Mouse (Mus musculus) embryonic facial prominence, embryonic 13.5 days (tissue): Measurements from ENCODE around the gene Lor. TPM values are rescaled to one million over a fixed set of nuclear protein-coding genes. Genes with fewer than 3 reads are reported as not detected.

ENCODE experiments used
- ATAC-seq: fragments of 200-750 bp; cut with Nextera tagmentation; 2 replicates; pipeline ENCODE4 v1.8.0; 2017; ENCODE audit warnings: low read depth; ENCODE audit not compliant: insufficient number of reproducible peaks, insufficient read depth, low FRiP score, low TSS enrichment
- H3K27ac ChIP-seq: fragments of 300-500 bp; sonication (generic); 2 replicates; pipeline ENCODE4 v1.5.1; 2015; ENCODE audit warnings: moderate library complexity, mild to moderate bottlenecking, inconsistent platforms
- H3K27me3 ChIP-seq: fragments of 300-500 bp; sonication (generic); 2 replicates; pipeline ENCODE4 v1.6.1; 2015; ENCODE audit warnings: mild to moderate bottlenecking, inconsistent platforms
- H3K36me3 ChIP-seq: fragments of 300-500 bp; sonication (generic); 2 replicates; pipeline ENCODE4 v1.6.1; 2015; ENCODE audit warnings: mild to moderate bottlenecking, inconsistent platforms
- H3K4me1 ChIP-seq: fragments of 300-500 bp; sonication (generic); 2 replicates; pipeline ENCODE4 v1.6.1; 2015; ENCODE audit warnings: inconsistent platforms
- H3K4me2 ChIP-seq: fragments of 300-500 bp; sonication (generic); 2 replicates; pipeline ENCODE4 v1.6.1; 2015; ENCODE audit warnings: moderate library complexity, mild to moderate bottlenecking, inconsistent platforms
- H3K4me3 ChIP-seq: fragments of 300-500 bp; sonication (generic); 2 replicates; pipeline ENCODE4 v1.5.1; 2015; ENCODE audit warnings: mild to moderate bottlenecking, inconsistent platforms
- H3K9ac ChIP-seq: fragments of 300-500 bp; sonication (generic); 2 replicates; pipeline ENCODE4 v1.6.1; 2015; ENCODE audit warnings: mild to moderate bottlenecking, inconsistent platforms
- H3K9me3 ChIP-seq: fragments of 300-500 bp; sonication (generic); 2 replicates; pipeline ENCODE4 v1.6.1; 2016; ENCODE audit warnings: inconsistent platforms
- WGBS: fragments of 180-500 bp; shearing (Covaris S2); methylation state at CpG from one replicate; pipeline ENCODE4 v1.1.7; 2015; ENCODE audit warnings: mixed read lengths; 5-methylcytosine and 5-hydroxymethylcytosine counted together
- polyA plus RNA-seq: library from polyadenylated mRNA; unstranded; fragments of >200 nt; fragmentation: Nextera tagmentation; extraction: Ambion mirVana; gene quantifications from 2 replicates; pipeline ENCODE4 v1.2.1, GENCODE M21; 2015

The Lor gene
- 0.96 and 1.9 TPM in 2 replicates for polyA plus RNA-seq

DNA sequence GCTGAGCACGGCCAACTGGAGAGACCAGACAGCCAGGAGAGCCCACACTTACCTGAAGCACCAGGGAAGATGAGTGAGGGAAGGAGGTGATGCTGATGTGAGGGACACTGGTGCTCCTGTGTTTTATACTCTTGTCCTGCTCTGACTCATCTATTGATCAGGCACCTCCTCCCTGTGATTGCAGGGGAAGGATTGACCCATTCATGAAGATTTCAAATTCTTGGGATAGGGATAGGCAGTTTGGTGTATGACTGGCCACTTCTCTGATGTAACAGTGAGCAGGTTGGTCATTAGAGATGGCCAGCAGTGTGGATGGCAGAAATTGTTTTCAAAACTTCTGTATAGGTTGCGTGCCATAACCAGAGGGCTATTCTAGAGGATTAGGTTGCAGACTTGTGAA lies at the start of gene Lor:
TSS of gene Lor (minus strand) at position 101 of the 400 bp plus-strand sequence.
- no peaks in the 10 kb centered on the region for H3K36me3 ChIP-seq
- H3K27me3 ChIP-seq = peaks cover 61% of the 10 kb centered on the region
- no peaks in the 10 kb centered on the region for H3K9me3 ChIP-seq
- peaks cover 9% of the 10 kb centered on the region; the same call in 1 of the 2 replicates for H3K4me1 ChIP-seq
- no peak within 1 kb of the TSS for H3K9ac ChIP-seq
- no peak within 1 kb of the TSS for H3K27ac ChIP-seq
- ATAC-seq = no peak
- peak within 1 kb of the TSS; percentile 70 for H3K4me3 ChIP-seq
- peak within 1 kb of the TSS; percentile 95 for H3K4me2 ChIP-seq
- 79% methylated on average over 2 of the region's 2 CpGs for whole genome bisulfite sequencing

DNA sequence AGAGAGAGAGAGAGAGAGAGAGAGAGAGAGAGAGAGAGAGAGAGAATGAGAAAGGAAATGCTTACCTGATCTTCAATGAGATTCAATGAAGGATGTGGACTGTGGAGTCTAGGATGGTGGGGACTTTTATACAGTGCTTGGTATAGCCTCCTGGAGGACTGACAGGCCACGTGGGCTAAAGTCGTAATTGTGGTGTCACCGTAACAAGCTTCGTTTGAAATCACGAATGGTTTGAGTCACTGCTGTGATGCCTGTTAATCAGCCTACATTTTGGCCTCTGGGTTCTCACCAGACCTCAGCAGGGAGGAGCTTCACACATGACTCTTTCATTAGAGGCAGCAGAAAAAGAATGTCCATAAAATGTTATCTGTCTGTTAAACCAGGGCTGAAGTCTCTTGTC lies 40.9 kb upstream of the Lor start, which contains the start of gene Prr9:
TSS of gene Prr9 (minus strand) at position 101 of the 400 bp plus-strand sequence.
- Histone ChIP-seq H3K9me3 (no peaks in the 10 kb centered on the region), H3K27me3 (no peaks in the 10 kb centered on the region), H3K4me1 (no peaks in the 10 kb centered on the region), H3K27ac (no peak within 1 kb of the TSS), H3K4me3 (no peak within 1 kb of the TSS), H3K9ac (no peak within 1 kb of the TSS), H3K36me3 (no peaks in the 10 kb centered on the region), H3K4me2 (no peak within 1 kb of the TSS)
- 71% methylated on average over 5 of the region's 5 CpGs for WGBS
- ATAC-seq = no peak

- no peak for ATAC-seq
- Histone ChIP-seq H3K27ac (no peak overlapping the region), H3K4me1 (no peaks in the 10 kb centered on the region), H3K9me3 (no peaks in the 10 kb centered on the region), H3K27me3 (no peaks in the 10 kb centered on the region), H3K36me3 (no peaks in the 10 kb centered on the region), H3K4me2 (no peak overlapping the region), H3K9ac (no peak overlapping the region), H3K4me3 (no peak overlapping the region)
- WGBS = 73% methylated on average over 3 of the region's 3 CpGs
Observed at GRCm38 (mm10) chr3:92120902-92121301, 38.0 kb upstream of the Lor start.

- Histone ChIP-seq H3K9me3 (no peaks in the 10 kb centered on the region), H3K27me3 (no peaks in the 10 kb centered on the region), H3K4me2 (no peak overlapping the region), H3K4me3 (no peak overlapping the region), H3K36me3 (no peaks in the 10 kb centered on the region), H3K9ac (no peak overlapping the region), H3K27ac (no peak overlapping the region), H3K4me1 (no peaks in the 10 kb centered on the region)
- ATAC-seq = no peak
- 33% methylated on average over 3 of the region's 3 CpGs for WGBS
Observed at GRCm38 (mm10) chr3:92117930-92118329, 35.0 kb upstream of the Lor start.

GRCm38 (mm10) chr3:92111526-92111925 lies 28.6 kb upstream of the Lor start:
- H3K9ac ChIP-seq = no peak overlapping the region
- H3K4me1 ChIP-seq = no peaks in the 10 kb centered on the region
- H3K36me3 ChIP-seq = no peaks in the 10 kb centered on the region
- no peak overlapping the region for H3K4me2 ChIP-seq
- H3K27ac ChIP-seq = no peak overlapping the region
- no peak for ATAC-seq
- no peak overlapping the region for H3K4me3 ChIP-seq
- H3K9me3 ChIP-seq = no peaks in the 10 kb centered on the region
- H3K27me3 ChIP-seq = no peaks in the 10 kb centered on the region

GRCm38 (mm10) chr3:92110790-92111189 lies 27.8 kb upstream of the Lor start:
- no peaks in the 10 kb centered on the region for H3K36me3 ChIP-seq
- H3K27me3 ChIP-seq = no peaks in the 10 kb centered on the region
- ATAC-seq = no peak
- H3K9me3 ChIP-seq = no peaks in the 10 kb centered on the region
- no peak overlapping the region for H3K27ac ChIP-seq
- no peaks in the 10 kb centered on the region for H3K4me1 ChIP-seq
- no peak overlapping the region for H3K4me3 ChIP-seq
- H3K4me2 ChIP-seq = no peak overlapping the region
- no peak overlapping the region for H3K9ac ChIP-seq

DNA sequence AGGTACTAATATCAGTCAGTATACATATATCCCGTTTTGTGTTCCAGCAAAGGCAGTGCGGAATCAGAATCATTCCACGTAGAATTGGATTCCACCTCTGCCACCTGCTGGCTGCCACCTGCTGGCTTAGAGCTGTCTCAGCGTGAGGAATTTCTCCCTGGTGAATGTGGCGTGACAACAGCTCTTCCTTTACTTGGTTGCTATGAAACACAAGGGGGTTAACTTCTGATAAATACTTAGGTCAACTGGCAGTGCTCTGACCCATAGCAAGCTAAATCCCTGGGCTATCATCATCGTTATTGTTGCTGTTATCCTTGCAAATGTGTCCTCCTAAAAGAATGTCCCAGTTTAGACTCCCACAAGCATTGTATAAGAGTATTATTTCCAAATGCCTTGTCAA lies 23.6 kb upstream of the Lor start:
- H3K4me3 ChIP-seq = no peak overlapping the region
- 10% methylated on average over 6 of the region's 6 CpGs for WGBS
- no peaks in the 10 kb centered on the region for H3K36me3 ChIP-seq
- no peak overlapping the region for H3K9ac ChIP-seq
- H3K27ac ChIP-seq = no peak overlapping the region
- H3K4me2 ChIP-seq = no peak overlapping the region
- no peak for ATAC-seq
- H3K27me3 ChIP-seq = no peaks in the 10 kb centered on the region
- no peaks in the 10 kb centered on the region for H3K4me1 ChIP-seq
- no peaks in the 10 kb centered on the region for H3K9me3 ChIP-seq

- Histone ChIP-seq H3K4me3 (peak overlapping the region; percentile 70), H3K9ac (peak overlapping the region; percentile 75), H3K36me3 (no peaks in the 10 kb centered on the region), H3K27ac (0 out of 2 replicates have a peak overlapping the region, but pooled peaks have one; percentile 48), H3K9me3 (no peaks in the 10 kb centered on the region), H3K27me3 (peaks cover 61% of the 10 kb centered on the region), H3K4me2 (peak overlapping the region; percentile 95), H3K4me1 (peaks cover 9% of the 10 kb centered on the region; the same call in 1 of the 2 replicates)
- 0% methylated on average over 66 of the region's 76 CpGs for WGBS
- peak; percentile 60 for ATAC-seq
Observed at GRCm38 (mm10) chr3:92081285-92081931, 1.5 kb downstream of the Lor start.

- no peaks in the 10 kb centered on the region for H3K36me3 ChIP-seq
- no peaks in the 10 kb centered on the region for H3K9me3 ChIP-seq
- peaks cover 9% of the 10 kb centered on the region; the same call in 1 of the 2 replicates for H3K4me1 ChIP-seq
- H3K4me3 ChIP-seq = peak overlapping the region; percentile 70
- H3K27ac ChIP-seq = peak overlapping the region; percentile 48; the same call in 1 of the 2 replicates
- H3K27me3 ChIP-seq = peaks cover 61% of the 10 kb centered on the region
- H3K9ac ChIP-seq = peak overlapping the region; percentile 75
- WGBS = under 1% methylated on average over 73 of the region's 82 CpGs
- ATAC-seq = peak; percentile 59
- H3K4me2 ChIP-seq = peak overlapping the region; percentile 95
Observed at GRCm38 (mm10) chr3:92080462-92081284, 2.3 kb downstream of the Lor start.

- H3K27ac ChIP-seq = no peak overlapping the region
- no peaks in the 10 kb centered on the region for H3K4me1 ChIP-seq
- no peaks in the 10 kb centered on the region for H3K9me3 ChIP-seq
- no peaks in the 10 kb centered on the region for H3K36me3 ChIP-seq
- H3K4me2 ChIP-seq = no peak overlapping the region
- H3K9ac ChIP-seq = no peak overlapping the region
- ATAC-seq = no peak
- H3K4me3 ChIP-seq = no peak overlapping the region
- WGBS = 53% methylated on average over 6 of the region's 6 CpGs
- H3K27me3 ChIP-seq = peaks cover 3% of the 10 kb centered on the region; the same call in 1 of the 2 replicates
Observed at GRCm38 (mm10) chr3:92050382-92051054, 32.4 kb downstream of the Lor start.

- Histone ChIP-seq H3K4me3 (no peak overlapping the region), H3K4me1 (no peaks in the 10 kb centered on the region), H3K9ac (no peak overlapping the region), H3K27me3 (no peaks in the 10 kb centered on the region), H3K9me3 (no peaks in the 10 kb centered on the region), H3K36me3 (no peaks in the 10 kb centered on the region), H3K27ac (no peak overlapping the region), H3K4me2 (no peak overlapping the region)
- peak; percentile 26; the same call in 1 of the 2 replicates for ATAC-seq
- WGBS = 57% methylated on average over 1 of the region's 1 CpGs
Observed at GRCm38 (mm10) chr3:92033892-92034291, 49.0 kb downstream of the Lor start.
